Mouse (Mus musculus) megakaryocyte, embryonic 14.5 days (primary cell): Measurements from ENCODE around the gene Zdhhc14.

Experiments
- FLI1 ChIP-seq: IDR thresholded peaks from 2 replicates; pipeline ENCODE4 v1.6.1; 2012; ENCODE audit warnings: low read length, inconsistent platforms, mixed read lengths
- GATA1 ChIP-seq: IDR thresholded peaks from 3 replicates; pipeline ENCODE4 v1.6.1; 2012; ENCODE audit warnings: mixed read lengths, low read length, inconsistent platforms, borderline replicate concordance

DNA sequence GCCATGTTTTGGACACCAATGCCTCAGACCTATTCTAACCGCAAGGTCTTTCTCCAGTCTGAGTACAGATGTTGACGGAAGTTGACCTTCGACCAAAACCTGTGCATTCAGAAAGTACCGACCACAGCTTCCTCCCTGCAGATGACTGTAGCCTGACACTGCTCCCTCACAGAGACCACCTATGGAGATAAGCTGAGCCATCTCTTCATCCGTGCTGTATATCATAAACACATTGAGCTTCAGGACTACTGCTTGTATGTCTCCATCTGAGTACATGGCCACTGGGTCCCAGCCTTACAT lies 310.2 kb downstream of the Zdhhc14 start:
- TF ChIP-seq FLI1 (no peak), GATA1 (no peak)
